Mouse (Mus musculus) effector memory CD4-positive, alpha-beta T cell, adult 5 months (primary cell): Measurements from ENCODE around the gene Cypt3. TPM values are rescaled to one million over a fixed set of nuclear protein-coding genes. Genes with fewer than 3 reads are reported as not detected.

Source experiments
- polyA plus RNA-seq: library from polyadenylated mRNA; unstranded; fragments of 100-300 nt; shearing (Covaris generic); gene quantifications from one replicate; pipeline ENCODE4 v1.2.1, GENCODE M21; 2017

Cypt3 gene
- not detected for polyA plus RNA-seq

GRCm38 (mm10) chrX:153558293-153558692 lies at the start of gene Cypt3:
Gene Cypt3, plus strand, starts transcription at chrX:153558593.

Other genes with a start within 250 kb of the Cypt3 start
- gene Ubqln2, start 60.4 kb upstream of the Cypt3 start, polyA plus RNA-seq: 8.4 TPM
- 0.17 TPM for gene Kctd12b, start 137.8 kb downstream of the Cypt3 start, polyA plus RNA-seq
- 41.4 TPM for gene Nbdy, start 165.0 kb downstream of the Cypt3 start, polyA plus RNA-seq